Mouse (Mus musculus) spleen, postnatal 14 days (tissue): ENCODE measurements around the gene Rab33b.
A peak's percentile ranks its signal among the peaks of the same experiment; 100 is the strongest.
"Not testable (repeated sequence)": the region's sequence is repeated elsewhere in the genome, so short reads cannot be mapped to it uniquely, and the experiment has no call there.

Experiments used
- DNase-seq, 2 experiments: peaks; one replicate each; pipeline ENCODE4 v3.0.0; 2021 to 2022; ENCODE audit warnings: low spot score in 2 of 2

Gene Rab33b

DNA sequence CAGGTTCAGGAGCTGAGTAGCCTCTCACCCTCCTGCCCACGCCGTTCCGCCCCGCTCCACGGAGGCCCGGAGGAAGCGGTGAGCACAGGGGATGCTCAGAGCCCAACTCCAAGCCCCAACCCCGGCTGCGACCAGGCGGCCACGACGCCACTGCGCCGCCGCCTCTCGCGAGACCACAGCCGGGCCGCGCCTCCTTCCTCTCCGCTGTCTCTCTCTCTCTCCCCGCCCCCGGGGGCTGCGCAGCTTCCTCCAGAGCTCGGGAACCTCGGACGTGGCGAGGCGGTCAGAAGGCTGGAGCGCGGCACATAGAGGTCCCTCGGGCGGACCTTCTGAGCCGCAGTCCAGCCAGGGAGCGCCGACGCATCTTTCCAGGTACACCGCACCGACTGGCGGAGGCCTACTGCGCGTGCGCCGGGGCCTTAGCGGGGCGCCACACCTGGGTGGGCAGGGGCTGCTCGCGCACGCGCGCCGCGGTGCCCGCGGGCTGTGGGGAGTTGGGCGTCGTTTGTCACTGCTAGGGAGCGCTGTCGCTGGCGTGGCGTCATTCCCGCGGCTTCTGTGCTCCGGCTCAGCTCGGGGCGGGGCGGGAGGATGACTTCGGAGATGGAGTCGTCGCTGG lies at the start of gene Rab33b:
Rab33b (plus strand) TSS at position 180 of the 619 bp plus-strand sequence.
- peak; percentile 88 to 89 for DNase-seq

DNA sequence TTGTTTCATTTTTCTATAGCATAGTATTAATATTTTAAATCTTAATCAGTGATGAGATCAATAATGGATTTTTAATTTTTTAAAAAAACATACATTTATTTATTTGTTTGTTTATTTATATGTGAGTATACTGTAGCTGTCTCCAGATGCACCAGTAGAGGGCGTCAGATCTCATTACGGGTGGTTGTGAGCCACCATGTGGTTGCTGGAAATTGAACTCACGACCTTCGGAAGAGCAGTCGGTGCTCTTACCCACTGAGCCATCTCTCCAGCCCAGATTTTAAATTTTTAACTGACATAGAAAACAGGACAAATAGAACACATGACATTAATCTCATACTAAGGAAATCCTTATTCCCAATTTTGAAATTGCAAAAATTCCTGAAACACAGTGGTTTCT lies 49.4 kb upstream of the Rab33b start:
- DNase-seq: not testable (repeated sequence)

DNA sequence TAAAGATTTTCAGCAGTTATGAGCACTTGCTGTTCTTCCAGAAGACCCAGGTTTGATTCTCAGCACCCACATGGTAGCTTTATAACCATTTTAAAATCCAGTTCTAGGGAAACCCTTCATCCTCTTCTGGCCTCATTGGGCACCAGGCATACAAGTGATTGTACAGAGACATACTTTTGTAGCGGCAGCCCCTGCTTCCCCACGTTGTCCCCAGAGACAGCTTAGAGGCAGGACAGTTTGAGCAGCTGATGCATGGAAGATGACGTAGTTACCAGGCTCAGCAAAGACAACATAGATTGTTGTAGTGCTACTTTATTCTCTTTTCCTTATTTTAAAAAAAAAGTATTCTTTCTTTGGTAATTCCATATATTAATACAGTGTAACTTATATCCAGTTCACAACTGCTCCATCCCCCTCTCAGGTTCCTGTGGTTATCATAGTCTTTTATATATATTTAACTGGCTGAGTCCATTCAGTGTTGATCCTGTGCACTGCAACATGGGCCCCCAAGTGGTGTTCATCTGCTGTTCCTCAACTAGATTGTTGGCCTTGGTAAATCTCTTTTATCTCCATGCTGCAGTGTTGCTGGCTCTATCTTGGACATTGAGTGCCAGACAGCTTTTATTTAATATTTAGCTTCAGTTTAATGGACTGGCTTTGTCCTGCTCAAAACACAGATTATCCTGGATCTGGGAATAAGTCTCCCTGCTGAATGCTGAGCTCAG lies 48.7 kb upstream of the Rab33b start:
- DNase-seq: no peak

DNA sequence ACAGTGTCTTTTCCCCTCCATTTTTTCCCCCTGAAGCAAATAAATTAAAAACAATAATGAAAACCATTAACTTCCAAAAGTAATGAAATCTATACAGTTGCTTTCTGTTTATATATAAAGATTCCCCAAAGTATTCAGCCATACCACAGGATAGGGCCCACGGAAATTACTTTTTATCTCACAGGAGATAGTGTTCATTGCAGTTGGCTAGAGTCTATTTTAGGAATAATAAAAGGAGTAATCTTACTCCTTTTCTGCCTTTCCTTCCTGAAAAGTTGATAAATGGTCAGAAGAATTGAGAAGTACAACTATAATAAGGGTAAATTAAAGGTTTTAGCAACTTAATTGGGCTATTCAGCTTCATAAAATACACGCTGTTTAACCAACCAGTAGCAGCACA lies 15.2 kb upstream of the Rab33b start:
- DNase-seq: no peak

DNA sequence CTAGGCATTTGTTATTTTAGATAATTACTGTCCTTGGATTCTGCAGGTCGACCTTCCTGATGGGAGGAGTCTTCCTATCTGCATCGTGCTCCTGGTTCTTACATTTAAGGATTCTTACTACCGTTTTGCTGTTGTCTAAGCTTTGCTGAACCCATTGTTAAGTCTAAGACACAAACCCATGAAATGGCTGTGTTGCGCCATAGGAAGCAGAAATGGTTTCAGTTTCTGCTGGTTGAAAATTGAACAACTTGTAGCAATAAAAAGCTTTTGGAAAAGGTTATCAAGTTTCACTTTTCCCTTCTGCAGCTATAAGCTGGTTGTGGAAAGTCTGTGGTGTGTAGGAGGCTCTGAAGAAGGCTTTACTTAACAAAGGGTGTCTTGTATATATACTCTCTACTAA lies 8.0 kb upstream of the Rab33b start:
- DNase-seq: no peak

DNA sequence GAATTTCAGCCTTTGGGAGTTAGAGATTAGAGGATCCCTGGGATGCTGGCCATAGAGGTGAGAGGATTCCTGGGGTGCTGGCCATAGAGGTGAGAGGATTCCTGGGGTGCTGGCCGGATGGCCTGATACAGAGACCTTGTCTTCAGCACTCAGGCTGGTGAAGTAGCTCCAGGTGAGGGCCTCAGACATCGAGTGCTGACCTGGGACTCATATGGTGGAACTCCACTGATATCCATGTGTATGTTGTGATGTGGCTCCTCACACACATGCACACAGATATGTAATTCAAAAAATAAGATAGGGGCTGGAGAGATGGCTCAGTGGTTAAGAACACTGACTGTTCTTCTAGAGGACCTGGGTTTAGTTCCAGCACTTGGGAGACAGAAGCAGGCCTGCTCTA lies 3.8 kb upstream of the Rab33b start:
- no peak for DNase-seq

DNA sequence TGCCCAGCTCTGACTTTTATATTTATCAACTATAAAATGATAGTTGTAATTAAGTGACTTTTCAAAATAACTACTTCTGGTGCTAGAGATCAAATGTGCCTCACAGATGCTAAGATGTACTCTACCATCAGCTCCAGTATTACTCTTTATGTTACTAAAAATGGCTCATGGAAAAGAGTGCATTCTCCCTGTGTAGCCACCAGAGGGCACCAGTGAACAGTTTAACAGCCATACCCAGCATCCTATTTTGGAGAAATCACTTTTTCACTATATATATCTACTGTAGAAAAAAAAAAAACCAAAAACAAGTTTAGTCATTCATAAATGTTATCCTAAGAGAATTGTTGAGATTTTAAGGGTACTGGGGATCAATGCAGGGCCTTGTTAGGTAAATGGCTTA lies 2.7 kb upstream of the Rab33b start:
- DNase-seq: peak in 1 of 2 experiments; percentile 41

DNA sequence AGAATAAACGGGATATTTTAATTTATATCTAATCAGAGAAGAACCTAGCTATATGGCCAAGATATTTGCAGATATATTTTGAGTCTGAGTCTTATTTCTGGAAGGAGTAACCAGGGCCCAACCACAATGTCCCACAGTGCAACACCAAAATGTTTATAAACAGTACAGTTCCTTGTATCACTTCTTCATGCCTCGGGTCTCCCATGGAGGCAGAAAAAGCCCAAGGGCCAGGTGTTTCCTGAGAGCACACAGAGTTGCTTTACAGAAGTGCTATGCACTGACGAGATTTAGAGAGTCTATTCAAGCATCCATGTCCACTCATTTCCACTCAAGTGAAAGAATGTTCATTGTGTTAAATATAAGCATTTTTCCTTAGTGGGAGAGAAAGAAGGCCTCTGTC lies 1.8 kb upstream of the Rab33b start:
- no peak for DNase-seq

DNA sequence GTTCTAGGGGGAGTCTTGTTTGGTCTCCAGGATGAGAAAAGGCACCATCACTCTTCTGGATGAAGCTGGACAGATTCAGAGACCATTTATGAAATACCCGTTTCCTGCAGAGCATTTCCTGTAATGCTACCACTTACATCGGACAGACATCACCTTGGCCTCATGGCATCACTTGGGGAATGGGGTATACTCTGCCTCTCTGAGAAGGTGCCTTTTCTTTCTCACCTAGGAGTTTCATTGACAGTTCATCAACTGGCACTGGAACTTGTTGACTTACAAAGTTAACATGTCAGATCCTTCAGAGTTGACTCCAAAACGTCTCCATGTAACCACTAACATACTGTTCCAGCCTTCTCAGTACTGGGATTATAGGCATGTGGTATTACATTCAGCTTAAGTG lies 939 bp upstream of the Rab33b start:
- no peak for DNase-seq

DNA sequence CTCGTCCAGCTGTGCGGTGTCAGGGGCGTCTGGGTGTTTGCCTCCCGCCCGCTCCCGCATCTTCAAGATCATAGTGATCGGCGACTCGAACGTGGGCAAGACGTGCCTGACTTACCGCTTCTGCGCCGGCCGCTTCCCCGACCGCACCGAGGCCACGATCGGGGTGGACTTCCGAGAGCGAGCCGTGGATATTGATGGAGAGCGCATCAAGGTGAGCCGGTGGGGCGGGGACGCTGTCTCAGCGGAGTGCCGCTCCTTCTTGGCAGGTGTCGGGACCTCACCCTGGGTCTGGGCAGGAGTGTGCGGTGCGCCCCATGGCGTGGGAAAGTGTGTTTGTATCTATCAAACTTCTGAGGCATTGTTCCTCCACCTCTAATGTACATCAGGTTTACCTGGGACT lies 650 bp downstream of the Rab33b start:
- no peak for DNase-seq

DNA sequence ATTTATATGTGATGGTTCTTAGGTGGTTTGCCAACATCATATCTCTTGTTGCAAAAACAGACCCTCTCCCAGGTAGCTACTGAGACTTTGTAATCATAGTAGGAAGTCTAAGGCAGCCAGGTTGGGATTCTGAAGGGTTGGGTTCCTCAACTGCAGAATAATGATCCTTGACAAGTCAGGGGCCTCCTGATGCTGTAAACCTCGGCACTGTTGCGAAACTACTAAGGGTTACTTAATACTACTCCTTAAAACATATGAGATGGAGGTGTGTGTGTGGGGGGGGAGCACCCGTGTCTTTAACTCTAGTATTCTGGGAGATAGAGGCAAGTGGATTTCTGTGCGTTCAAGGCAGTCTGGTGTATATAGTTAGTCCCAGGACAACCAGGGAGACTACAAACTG lies 1.6 kb downstream of the Rab33b start:
- DNase-seq: no peak

DNA sequence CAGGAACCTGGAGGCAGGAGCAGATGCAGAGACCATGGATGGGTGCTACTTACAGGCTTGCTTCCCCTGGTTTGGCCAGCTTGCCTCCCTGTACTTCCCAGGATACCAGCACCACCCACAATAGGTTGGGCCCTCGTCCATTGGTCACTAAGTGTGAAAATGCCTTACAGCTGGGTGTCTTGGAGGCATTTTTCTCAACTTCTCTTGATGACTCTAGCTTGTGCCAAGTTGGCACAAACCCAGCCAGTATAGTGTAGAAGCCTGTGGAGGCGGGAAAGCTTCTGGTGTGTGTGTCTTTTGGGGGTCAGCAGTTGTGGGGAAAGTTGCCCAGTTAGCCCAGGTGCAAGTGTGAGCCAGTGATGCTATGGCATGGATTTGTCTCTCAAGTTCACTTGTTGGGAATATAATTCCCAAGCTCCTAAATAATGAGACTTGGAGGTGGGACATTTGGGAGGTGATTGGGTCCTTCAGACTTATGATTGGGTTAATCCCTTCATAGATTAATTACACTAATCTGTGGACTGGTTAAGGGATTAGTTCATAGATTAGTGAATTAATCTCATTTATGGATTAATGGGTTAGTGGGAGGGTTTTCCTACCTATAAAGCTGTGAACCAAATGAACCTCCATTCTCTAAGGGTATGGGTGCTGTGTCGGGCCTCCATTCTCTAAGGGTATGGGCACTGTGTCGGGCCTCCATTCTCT lies 2.9 kb downstream of the Rab33b start:
- DNase-seq: no peak

DNA sequence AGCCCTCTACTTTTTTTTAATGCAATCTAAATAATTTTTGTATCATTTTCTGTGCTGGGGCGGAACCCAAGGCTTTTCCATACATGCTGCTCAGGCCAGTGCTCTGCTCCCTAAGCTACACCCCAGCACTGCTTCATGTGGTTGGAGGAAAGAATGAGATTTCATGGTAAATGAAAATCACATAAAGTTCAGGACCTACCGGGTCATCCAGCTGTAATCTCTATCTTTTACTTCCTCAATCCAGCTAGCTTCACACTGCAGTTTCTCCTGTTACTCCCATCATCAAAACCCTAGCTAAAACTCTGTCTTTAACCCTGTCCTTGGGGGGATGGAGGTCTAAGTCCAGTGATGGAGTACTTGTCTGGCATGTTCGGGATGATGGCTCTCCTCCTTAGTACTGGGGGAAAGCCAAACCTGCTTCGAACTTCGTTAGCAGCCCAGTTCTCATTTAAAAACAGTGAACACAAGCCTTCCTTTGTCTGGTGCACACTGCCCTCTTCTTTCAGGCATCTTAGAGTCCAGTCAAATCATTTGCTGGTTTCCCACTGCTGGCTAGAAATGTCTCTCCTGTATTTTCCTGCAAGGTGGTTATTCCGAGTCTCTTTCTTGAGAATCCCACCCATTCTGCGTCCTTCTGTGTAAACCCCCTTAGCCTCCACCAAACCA lies 6.5 kb downstream of the Rab33b start:
- DNase-seq: no peak

DNA sequence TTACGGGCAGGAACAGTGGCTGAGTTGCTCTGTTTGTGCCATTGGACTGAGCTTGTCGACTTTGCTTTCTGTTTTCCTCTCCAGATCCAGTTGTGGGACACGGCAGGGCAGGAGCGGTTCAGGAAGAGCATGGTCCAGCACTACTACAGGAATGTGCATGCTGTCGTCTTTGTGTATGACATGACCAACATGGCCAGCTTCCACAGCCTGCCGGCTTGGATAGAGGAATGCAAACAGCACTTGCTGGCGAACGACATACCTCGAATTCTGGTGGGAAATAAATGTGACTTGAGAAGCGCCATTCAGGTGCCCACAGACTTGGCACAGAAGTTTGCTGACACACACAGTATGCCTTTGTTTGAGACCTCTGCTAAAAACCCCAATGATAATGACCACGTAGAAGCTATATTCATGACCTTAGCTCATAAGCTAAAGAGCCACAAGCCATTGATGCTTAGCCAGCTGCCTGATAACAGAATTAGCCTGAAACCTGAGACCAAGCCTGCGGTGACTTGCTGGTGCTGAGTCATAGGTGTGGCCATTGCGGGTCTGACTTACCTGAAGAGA lies 9.6 kb downstream of the Rab33b start:
- DNase-seq: no peak

DNA sequence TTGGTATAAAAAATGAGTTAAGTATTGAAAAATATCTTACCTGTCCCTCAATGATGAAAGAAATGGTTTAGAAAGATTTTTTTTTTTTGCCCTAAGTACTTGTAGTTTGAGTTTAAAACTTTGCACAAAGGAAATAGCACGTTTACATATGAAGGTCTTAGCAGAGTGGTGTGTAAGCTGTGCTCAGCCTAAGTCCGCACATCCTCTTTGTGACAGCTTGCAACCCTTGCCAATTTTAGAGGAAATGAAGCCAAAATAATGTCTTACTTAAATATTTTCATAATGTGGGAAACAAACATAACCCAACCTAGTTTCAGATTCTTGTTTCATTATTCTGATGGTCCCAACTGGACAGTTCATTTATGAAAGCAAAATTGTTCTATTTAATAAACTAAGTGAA lies 10.7 kb downstream of the Rab33b start:
- DNase-seq: no peak

DNA sequence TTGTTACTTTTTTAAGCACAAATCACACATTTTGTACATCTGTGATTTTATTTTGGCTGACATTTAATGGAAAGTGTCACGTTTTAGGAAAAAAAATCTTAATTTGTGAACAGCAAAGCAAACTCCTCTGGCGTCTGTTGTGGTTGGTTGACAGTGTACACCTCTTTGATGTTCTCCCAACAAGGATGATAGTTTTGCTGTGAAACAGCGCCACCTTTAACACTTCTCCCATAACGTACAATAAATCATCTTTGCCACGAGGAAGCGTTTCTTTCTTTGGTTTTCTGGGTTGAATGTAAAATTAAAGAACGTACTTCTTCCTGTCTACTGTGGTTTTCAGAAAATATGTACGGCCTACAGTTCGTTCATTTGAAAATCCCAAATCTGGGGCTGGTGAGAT lies 11.9 kb downstream of the Rab33b start:
- DNase-seq: no peak

DNA sequence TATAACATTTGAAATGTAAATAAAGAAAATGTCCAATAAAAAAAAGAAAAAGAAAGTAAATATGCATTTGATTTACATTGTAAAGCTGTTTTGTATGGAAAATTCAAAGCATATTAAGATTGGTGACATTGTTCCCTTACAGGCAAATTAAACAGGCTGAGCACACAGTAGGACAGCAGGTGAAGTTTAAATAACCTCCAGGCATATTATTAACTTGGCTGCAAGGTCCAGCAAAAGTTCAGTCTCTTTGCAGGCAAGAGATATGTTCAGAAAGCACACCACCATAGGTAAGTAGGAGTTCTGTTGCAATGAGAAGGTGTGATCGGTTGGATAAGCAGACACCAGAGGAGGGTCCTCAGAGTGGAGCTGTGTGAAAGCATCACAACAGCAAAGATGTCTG lies 14.3 kb downstream of the Rab33b start:
- no peak for DNase-seq

DNA sequence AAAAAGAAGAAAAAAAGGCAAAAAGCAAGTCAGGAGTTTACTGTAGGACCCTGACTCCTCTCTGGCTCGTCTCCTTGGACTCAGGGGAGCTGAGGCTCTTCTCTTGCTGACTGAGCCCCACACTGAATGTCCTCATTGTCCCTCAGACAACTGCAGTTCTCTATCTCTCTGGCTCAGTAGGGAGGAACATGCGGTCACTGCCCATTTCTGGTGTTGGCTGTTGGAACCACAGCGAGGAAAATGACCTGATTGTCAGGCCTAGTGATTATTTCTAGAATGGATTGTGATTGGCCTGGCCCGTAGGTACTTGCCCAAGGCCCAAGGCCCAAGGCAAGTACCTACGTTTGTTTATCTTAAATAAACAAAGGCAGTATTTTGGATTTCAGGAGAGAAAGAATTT lies 14.9 kb downstream of the Rab33b start:
- DNase-seq: no peak

DNA sequence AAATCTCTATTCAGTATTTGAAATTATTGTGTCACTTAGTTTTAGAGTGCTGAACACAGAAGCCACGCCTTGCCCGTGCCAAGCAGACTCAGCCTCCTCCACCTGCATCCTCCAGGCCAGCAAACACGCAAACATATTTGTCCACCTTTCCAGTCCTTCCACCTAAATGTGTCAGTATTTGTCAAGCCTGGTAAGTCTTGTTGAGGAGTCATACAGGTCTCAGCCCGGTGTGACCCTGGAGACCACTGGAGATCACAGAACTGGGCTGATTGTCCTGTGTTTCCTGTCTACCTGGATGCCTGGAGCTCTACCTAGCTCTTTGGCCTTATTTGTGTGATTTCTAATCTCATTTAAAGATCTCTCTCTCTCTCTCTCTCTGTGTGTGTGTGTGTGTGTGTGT lies 16.2 kb downstream of the Rab33b start:
- no peak for DNase-seq

DNA sequence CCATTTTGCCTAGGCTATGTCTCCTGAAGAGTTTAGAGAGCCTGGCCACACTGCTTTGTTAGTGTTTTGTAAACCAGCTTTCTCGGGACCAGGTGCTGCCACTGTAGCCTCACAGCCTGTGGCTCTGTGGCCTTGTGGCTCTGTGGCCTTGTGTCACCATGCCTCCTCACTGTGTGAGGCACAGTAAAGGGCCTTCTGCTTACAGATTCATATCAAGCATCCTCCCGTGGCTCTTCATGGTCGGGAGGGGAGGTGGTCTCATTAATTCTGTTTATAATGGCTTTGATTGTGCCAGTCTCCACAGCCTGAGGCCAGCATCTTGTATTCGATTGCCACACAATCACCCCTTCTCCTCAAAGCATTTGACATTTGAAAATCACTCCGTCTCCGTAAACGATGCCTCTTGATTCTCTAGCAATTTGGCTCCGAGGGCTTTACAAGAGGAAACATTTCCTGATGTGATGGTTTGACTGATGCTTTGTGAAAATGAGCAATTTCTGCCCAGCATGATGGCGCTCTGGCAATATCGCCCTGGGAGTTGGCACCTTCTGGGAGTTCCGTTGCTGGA lies 20.7 kb downstream of the Rab33b start:
- no peak for DNase-seq

DNA sequence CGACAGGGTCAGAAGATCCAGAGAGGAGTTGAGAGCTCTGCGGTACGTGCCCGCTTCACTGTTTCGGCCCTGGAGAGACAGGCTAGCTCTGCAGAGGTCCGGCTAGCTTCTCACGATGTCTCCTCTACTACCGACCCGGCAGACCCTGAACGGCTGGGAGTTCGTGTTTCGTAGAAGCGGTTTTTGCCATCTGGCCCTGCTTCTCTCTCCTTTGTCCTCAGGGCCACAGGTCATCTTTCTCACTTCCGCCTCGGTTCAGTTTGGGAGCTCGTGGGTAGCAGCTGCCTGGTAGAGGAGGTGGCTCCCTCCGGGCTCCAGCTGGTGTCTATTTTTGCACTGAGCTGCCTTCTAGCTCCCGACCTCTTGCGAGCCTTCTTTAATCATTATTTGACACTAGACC lies 21.7 kb downstream of the Rab33b start:
- no peak for DNase-seq

DNA sequence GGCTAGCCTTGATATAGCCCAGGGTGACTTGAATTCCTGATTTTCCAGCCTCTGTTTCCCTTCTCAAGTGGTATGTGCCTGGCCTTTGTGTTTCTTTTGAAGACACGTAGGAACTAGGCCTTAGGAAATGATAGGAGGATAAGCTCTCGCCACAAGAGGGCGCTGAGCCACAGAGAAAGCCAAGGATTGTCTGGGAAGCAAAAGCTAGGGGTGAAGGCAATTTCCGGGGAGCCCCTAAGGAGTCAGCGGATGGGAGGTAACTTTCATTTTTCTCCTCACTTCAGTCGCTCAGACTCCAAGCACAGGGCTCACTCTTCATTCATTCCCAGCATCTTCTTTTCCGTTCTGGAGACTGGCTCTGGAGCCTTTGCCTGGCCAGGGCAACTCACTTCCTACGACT lies 27.2 kb downstream of the Rab33b start:
- peak; percentile 25 to 63 for DNase-seq
